Mouse (Mus musculus) midbrain, embryonic 15.5 days (tissue): ENCODE measurements around the gene Gpr65. TPM values are rescaled to one million over a fixed set of nuclear protein-coding genes. Genes with fewer than 3 reads are reported as not detected.
"Not testable (repeated sequence)": the region's sequence is repeated elsewhere in the genome, so short reads cannot be mapped to it uniquely, and the experiment has no call there.

Experiments
- ATAC-seq: fragments of 200-750 bp; cut with Nextera tagmentation; replicated peaks from 2 replicates; pipeline ENCODE4 v1.8.0; 2017; ENCODE audit warnings: moderate TSS enrichment
- H3K27ac ChIP-seq: fragments of 300-500 bp; sonication (generic); 2 replicates; pipeline ENCODE4 v1.5.1; 2015; ENCODE audit warnings: mild to moderate bottlenecking, inconsistent platforms
- H3K27me3 ChIP-seq: fragments of 300-500 bp; sonication (generic); replicated peaks from 2 replicates; pipeline ENCODE4 v1.6.1; 2015; ENCODE audit warnings: inconsistent platforms
- H3K36me3 ChIP-seq: fragments of 300-500 bp; sonication (generic); replicated peaks from 2 replicates; pipeline ENCODE4 v1.6.1; 2015; ENCODE audit warnings: inconsistent platforms
- H3K4me1 ChIP-seq: fragments of 300-500 bp; sonication (generic); 2 replicates; pipeline ENCODE4 v1.6.1; 2015; ENCODE audit warnings: inconsistent platforms
- H3K4me2 ChIP-seq: fragments of 300-500 bp; sonication (generic); 2 replicates; pipeline ENCODE4 v1.6.1; 2015; ENCODE audit warnings: inconsistent platforms, mild to moderate bottlenecking, moderate library complexity
- H3K4me3 ChIP-seq: fragments of 300-500 bp; sonication (generic); 2 replicates; pipeline ENCODE4 v1.5.1; 2015; ENCODE audit warnings: mild to moderate bottlenecking, inconsistent platforms
- H3K9ac ChIP-seq: fragments of 300-500 bp; sonication (generic); 2 replicates; pipeline ENCODE4 v1.6.1; 2015; ENCODE audit warnings: mild to moderate bottlenecking, inconsistent platforms
- H3K9me3 ChIP-seq: fragments of 300-500 bp; sonication (generic); 2 replicates; pipeline ENCODE4 v1.6.1; 2016; ENCODE audit warnings: inconsistent platforms
- WGBS: fragments of 180-500 bp; shearing (Covaris S2); methylation state at CpG from one replicate; pipeline ENCODE4 v1.1.7; 2015; ENCODE audit warnings: mixed read lengths; 5-methylcytosine and 5-hydroxymethylcytosine counted together
- polyA plus RNA-seq: library from polyadenylated mRNA; unstranded; fragments of >200 nt; fragmentation: Nextera tagmentation; extraction: Ambion mirVana; gene quantifications from 2 replicates; pipeline ENCODE4 v1.2.1, GENCODE M21; 2015

Gene Gpr65
- 0.19 and 0.49 TPM in 2 replicates for polyA plus RNA-seq

DNA sequence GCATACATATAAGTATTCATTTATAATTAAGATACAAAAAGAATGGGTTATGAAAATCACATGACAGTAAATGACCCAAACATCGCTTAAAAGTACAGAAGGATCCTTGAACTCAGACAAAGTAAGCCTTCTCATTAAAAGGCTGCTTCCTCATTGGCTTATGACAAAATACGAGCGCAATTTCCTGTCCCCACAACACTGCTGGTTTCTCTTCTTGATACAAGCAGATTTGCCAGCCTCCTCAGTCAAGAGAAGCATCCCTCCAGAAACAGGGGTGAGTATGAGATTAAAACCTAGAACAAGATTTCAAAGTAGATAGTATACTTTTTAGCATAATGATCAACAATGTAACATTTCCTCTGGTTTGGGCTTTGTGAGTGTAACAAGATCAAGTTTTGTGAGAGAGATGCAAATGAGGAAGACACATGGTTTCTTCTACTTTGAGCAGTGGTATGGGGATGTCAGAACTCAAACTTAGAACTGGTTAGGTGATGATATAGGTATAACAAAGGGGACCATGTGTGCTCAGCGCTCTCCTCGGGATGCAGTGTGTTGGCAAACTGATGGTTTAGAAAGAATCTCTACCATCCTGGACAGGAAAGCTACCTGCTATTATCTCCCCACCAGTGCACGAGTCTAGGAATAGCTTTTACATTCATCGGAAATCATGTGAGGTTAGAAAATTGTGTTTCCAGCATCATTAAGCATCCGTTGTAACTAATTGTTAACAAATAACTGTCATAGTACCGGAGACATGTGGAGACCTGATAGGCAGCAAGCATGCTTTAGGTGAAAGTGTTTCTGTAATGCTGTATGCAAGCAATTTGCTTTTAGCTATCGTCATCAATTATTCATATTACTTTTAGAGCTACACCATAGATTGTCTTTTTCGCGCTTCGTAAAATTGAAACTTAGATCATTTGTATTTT is at the start of gene Gpr65:
Gpr65 (plus strand) TSS at position 195 of the 929 bp plus-strand sequence.
- ATAC-seq: no peak
- 89% methylated on average over 13 of the region's 13 CpGs for WGBS

DNA sequence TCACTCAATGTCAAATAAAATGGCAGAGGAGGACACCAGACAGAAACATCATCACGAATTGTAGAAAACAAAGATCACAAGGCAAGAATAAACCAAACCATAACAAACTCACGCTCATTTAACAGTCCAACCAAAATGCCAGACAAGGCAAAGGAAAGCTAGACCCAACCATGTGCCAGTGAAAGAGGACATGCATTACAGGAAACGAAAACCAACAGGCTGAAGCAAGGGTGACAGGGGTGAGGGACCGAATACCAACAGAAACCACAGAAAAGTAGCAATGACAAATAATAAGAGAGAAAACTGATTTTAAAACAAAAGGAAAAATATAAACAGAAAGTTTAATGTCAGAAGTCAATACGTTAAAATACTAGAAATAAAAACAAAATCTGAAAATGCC is 45.1 kb upstream of the Gpr65 start:
- no peak overlapping the region for H3K27ac ChIP-seq
- no peak for ATAC-seq
- no peaks in the 10 kb centered on the region for H3K4me1 ChIP-seq
- no peaks in the 10 kb centered on the region for H3K9me3 ChIP-seq
- H3K4me2 ChIP-seq: no peak overlapping the region
- H3K9ac ChIP-seq: no peak overlapping the region
- H3K27me3 ChIP-seq: no peaks in the 10 kb centered on the region
- peaks cover 10% of the 10 kb centered on the region; the same call in 1 of the 2 replicates for H3K36me3 ChIP-seq
- H3K4me3 ChIP-seq: no peak overlapping the region
- 92% methylated on average over 5 of the region's 5 CpGs for WGBS

More for the DNA sequence above, at the start of gene Gpr65:
- Histone ChIP-seq H3K4me1 (no peaks in the 10 kb centered on the region), H3K36me3 (no peaks in the 10 kb centered on the region), H3K27ac (no peak within 1 kb of the TSS), H3K4me3 (no peak within 1 kb of the TSS), H3K9me3 (no peaks in the 10 kb centered on the region), H3K9ac (no peak within 1 kb of the TSS), H3K27me3 (no peaks in the 10 kb centered on the region), H3K4me2 (no peak within 1 kb of the TSS)

DNA sequence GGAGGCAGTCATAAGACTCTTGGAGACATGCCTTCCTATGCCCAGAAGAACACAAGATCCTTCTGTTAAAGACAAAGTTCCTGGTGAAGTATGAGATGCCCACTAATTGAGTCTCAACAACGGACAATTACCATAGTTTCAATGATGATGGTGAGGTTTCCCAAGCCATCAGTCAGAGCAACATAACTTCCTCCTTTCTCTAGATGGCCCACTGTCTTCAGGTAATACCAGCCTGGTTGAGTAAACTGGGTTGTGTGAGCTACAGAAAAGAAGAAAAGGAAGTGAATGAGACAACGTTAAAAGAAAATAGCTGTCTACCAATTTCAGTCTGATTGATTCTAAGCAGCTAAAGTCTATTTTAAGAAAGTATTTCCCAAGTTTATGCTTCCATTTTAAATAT is 41.4 kb upstream of the Gpr65 start:
- Histone ChIP-seq H3K4me1 (no peaks in the 10 kb centered on the region), H3K9ac (no peak overlapping the region), H3K27ac (no peak overlapping the region), H3K4me2 (no peak overlapping the region), H3K9me3 (no peaks in the 10 kb centered on the region), H3K27me3 (no peaks in the 10 kb centered on the region), H3K36me3 (peaks cover 10% of the 10 kb centered on the region; the same call in 1 of the 2 replicates), H3K4me3 (no peak overlapping the region)
- no peak for ATAC-seq
- WGBS: over 99% methylated on average over 2 of the region's 2 CpGs

DNA sequence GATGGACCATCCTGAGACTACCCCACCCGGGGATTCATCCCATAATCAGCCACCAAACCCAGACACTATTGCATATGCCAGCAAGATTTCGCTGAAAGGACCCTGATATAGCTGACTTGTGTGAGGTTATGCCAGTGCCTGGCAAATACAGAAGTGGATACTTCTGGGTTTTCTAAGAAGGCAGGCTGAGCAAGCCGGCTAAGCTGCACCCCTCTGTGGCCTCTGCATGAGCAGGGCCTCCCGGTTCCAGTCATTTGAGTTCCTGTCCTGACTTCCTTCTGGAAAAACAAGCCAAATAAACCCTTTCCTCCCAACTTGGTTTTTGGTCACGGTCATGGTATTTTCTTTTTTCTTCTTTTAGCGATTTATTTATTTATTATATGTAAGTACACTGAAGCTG is 30.0 kb upstream of the Gpr65 start:
- H3K27me3 ChIP-seq, H3K36me3 ChIP-seq, H3K4me2 ChIP-seq, H3K4me1 ChIP-seq, H3K27ac ChIP-seq, H3K4me3 ChIP-seq, H3K9me3 ChIP-seq, ATAC-seq, H3K9ac ChIP-seq: not testable (repeated sequence)
- 80% methylated on average over 6 of the region's 6 CpGs for WGBS

DNA sequence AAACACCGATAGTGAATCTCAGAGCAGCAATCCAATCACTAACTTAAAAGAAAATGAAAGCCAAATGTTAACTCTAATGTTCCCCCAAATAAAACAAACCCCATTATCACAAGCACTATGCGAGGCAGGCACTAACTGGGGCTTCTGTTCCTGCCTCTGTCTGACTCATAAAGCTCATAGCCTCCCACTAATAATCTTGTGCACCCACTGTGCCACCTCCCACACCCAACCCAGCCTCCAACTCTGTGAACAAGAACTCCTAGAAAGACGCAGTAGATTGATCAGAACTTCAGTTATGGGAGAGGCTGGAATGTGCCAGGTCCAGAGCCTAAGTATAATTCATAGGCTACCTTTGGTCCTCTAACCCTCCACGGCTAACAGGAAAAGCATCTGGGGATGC is 24.3 kb upstream of the Gpr65 start:
- H3K9ac ChIP-seq: no peak overlapping the region
- no peaks in the 10 kb centered on the region for H3K9me3 ChIP-seq
- H3K4me2 ChIP-seq: no peak overlapping the region
- no peaks in the 10 kb centered on the region for H3K27me3 ChIP-seq
- no peak overlapping the region for H3K27ac ChIP-seq
- H3K36me3 ChIP-seq: no peaks in the 10 kb centered on the region
- WGBS: 96% methylated on average over 4 of the region's 4 CpGs
- no peaks in the 10 kb centered on the region for H3K4me1 ChIP-seq
- ATAC-seq: no peak
- H3K4me3 ChIP-seq: no peak overlapping the region

DNA sequence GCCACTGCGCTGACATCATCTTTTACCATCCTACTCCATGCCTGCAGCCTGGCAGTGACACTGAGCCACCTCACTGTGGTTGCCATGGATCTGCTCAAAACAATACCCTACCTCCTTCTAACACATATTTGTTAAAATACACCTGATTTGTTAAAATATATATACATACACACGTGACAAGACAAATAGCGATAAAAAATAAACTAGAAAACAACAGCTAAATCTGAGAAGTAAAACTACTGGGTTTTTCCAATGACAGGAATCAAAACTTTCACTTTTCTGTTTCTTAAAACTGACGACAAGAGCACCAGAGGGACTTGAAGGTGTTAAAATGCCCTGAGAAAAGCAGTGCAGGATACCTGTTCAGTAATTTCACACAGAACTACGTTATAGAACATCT is 23.6 kb upstream of the Gpr65 start:
- no peak overlapping the region for H3K9ac ChIP-seq
- no peaks in the 10 kb centered on the region for H3K9me3 ChIP-seq
- H3K4me1 ChIP-seq: no peaks in the 10 kb centered on the region
- whole genome bisulfite sequencing: 93% methylated on average over 5 of the region's 5 CpGs
- no peaks in the 10 kb centered on the region for H3K27me3 ChIP-seq
- ATAC-seq: no peak
- no peak overlapping the region for H3K27ac ChIP-seq
- H3K4me2 ChIP-seq: no peak overlapping the region
- no peaks in the 10 kb centered on the region for H3K36me3 ChIP-seq
- H3K4me3 ChIP-seq: no peak overlapping the region

DNA sequence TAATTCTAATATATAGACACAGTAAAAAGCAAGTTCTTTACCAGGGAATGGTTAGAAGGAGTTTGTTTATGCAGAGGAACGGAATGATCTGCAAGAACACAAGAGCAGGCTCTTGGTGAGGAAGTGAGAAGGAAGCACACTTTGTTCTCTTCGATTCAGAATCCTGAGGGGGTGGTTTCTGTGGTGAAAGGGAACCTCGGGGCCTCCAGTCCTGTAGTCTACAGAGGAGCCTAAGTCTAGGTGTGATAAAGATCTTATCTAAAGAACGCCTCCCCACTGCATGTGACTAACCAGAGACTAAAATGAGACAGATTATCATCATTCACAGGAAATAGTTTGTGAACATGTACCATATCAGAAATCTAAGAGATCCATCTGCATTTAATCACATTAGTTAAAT is 21.6 kb upstream of the Gpr65 start:
- 80% methylated on average over 4 of the region's 4 CpGs for WGBS
- Histone ChIP-seq H3K4me3 (no peak overlapping the region), H3K27ac (no peak overlapping the region), H3K36me3 (no peaks in the 10 kb centered on the region), H3K9me3 (no peaks in the 10 kb centered on the region), H3K9ac (no peak overlapping the region), H3K27me3 (no peaks in the 10 kb centered on the region), H3K4me1 (no peaks in the 10 kb centered on the region), H3K4me2 (no peak overlapping the region)
- no peak for ATAC-seq

DNA sequence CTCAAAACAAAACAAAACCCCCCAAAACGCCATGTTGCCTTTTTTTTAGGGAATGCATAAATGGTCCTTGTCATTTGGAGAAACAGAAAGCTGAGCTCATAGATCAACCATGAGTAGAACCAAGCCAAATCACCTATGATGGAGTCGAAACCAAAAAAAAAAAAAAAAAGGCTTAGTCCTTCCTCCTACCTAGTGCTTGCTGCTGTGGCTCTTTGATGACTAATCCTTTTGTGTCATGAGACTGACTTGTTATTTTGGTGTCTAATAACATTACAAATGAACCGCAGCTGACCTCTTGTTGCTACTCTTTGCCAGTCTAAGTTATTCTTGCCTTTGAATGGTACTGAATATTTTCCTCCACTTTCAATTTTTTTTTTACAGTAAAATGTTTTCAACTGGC is 18.8 kb upstream of the Gpr65 start:
- Histone ChIP-seq H3K4me3 (no peak overlapping the region), H3K27me3 (no peaks in the 10 kb centered on the region), H3K27ac (no peak overlapping the region), H3K36me3 (no peaks in the 10 kb centered on the region), H3K4me1 (no peaks in the 10 kb centered on the region), H3K9me3 (no peaks in the 10 kb centered on the region), H3K9ac (no peak overlapping the region), H3K4me2 (no peak overlapping the region)
- ATAC-seq: no peak
- WGBS: 58% methylated on average over 3 of the region's 3 CpGs

DNA sequence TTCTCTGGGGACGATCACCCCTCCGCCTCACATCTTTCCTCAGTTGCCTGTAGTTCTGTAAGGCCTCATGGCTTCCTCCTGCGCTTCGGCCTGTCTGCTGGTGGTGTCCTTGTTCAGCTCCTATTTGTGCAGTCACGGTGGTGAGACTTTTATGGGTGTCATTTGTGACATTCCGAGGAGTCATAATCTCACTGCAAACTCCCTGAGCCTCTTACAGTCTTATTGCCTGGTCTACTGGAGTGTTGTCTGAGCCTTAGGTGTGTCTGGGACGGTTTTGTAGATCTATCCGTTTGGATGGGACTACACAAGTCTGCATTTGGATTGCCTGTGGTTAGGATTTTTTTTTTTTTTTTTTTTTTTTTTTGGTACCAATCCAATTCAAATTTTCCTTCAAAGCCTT is 18.1 kb upstream of the Gpr65 start:
- Histone ChIP-seq H3K36me3 (no peaks in the 10 kb centered on the region), H3K9ac (no peak overlapping the region), H3K4me1 (no peaks in the 10 kb centered on the region), H3K4me3 (no peak overlapping the region), H3K27ac (no peak overlapping the region), H3K27me3 (no peaks in the 10 kb centered on the region), H3K4me2 (no peak overlapping the region), H3K9me3 (no peaks in the 10 kb centered on the region)
- 93% methylated on average over 8 of the region's 8 CpGs for WGBS
- ATAC-seq: no peak

DNA sequence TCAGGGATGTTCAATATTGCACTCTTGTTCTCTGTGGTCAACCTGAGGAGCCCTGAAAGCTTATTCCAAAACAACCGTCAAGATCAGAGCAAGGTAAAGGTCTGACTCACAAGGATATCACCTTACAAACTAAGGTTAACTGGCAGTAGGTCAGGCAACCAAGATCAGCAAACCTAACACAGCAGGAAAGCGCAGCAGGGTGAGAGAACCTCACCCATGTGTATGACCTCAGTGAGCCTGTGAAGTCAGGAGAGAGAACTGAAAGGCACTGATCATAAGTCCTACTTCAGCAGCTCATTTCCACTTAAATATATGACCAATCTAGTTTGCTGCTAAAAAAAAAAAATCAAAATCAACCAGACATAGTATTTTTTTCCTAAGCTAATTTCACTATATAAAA is 16.0 kb upstream of the Gpr65 start:
- Histone ChIP-seq H3K36me3 (no peaks in the 10 kb centered on the region), H3K4me1 (peaks cover 3% of the 10 kb centered on the region), H3K9ac (no peak overlapping the region), H3K4me2 (no peak overlapping the region), H3K9me3 (no peaks in the 10 kb centered on the region), H3K27ac (no peak overlapping the region), H3K27me3 (no peaks in the 10 kb centered on the region), H3K4me3 (no peak overlapping the region)
- no peak for ATAC-seq
- WGBS: 87% methylated on average over 2 of the region's 2 CpGs

DNA sequence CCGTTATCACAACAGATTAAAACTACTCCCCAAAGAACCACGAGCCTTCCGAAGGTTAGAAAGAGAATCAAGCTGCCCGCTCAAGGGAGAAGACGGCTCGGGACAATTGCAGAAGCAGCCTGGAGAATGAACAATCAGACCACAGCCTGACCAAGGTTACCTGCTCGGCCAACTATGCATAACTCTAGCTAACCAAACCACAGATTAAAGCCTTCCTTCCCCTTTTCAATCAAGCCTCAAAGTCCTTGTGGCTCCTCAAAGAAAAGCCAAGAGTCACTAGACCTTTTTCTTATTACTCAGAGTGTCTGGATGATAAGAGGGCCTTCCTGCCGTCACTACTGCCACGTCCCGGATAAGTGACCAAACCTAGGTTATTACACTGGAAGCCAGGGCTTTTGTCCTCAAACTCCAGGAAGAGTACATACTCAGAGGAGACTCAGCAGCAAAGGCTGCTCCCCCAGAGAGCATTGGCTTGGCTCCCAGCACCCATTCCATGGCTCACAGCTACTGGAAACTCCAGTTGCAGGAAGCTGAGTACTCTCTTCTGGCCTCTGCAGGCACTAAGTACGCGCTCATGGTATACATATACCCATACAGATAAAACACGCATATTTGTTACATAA is 13.0 kb upstream of the Gpr65 start:
- no peaks in the 10 kb centered on the region for H3K9me3 ChIP-seq
- no peak overlapping the region for H3K27ac ChIP-seq
- H3K27me3 ChIP-seq: no peaks in the 10 kb centered on the region
- no peak for ATAC-seq
- H3K9ac ChIP-seq: no peak overlapping the region
- H3K4me2 ChIP-seq: no peak overlapping the region
- no peak overlapping the region for H3K4me3 ChIP-seq
- H3K36me3 ChIP-seq: no peaks in the 10 kb centered on the region
- WGBS: 84% methylated on average over 13 of the region's 13 CpGs
- peaks cover 15% of the 10 kb centered on the region for H3K4me1 ChIP-seq

DNA sequence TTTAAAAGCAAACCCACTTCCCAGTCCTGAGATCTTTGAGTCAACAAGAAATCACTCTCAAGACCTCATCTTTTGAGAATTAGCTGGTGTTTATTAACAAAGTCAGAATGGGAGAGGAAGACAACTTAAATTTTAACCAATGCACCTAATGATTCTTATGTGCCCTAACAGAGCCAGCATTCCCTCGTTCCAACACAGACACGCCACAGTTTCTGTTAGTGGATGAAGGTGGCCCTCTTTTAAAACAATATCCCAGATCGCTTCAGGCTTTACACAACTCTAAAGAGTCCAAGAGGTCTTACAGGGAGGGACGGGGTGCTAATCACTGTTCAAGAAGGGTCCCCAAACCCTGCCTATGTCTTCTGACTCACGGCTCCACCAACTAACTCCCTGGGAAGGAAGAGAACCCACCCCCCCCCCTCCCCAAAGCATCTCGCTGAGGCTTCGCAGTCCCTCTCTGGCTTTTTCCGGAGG is 10.0 kb upstream of the Gpr65 start:
- no peaks in the 10 kb centered on the region for H3K27me3 ChIP-seq
- no peaks in the 10 kb centered on the region for H3K9me3 ChIP-seq
- peak overlapping the region; percentile 69 for H3K4me2 ChIP-seq
- peaks cover 15% of the 10 kb centered on the region for H3K4me1 ChIP-seq
- WGBS: under 1% methylated on average over 8 of the region's 8 CpGs
- no peak; the same call in 1 of the 2 replicates for ATAC-seq
- H3K4me3 ChIP-seq: peak overlapping the region; percentile 61
- no peaks in the 10 kb centered on the region for H3K36me3 ChIP-seq
- H3K27ac ChIP-seq: peak overlapping the region; percentile 94
- peak overlapping the region; percentile 78 for H3K9ac ChIP-seq
